Mouse (Mus musculus): ENCODE measurements at regions not wholly inside any gene's neighbourhood (a gene's known extent, or its start where the extent isn't known, plus 50 kb on each side); places are given as distances from the start of the nearest gene placed in this dataset.

DNA sequence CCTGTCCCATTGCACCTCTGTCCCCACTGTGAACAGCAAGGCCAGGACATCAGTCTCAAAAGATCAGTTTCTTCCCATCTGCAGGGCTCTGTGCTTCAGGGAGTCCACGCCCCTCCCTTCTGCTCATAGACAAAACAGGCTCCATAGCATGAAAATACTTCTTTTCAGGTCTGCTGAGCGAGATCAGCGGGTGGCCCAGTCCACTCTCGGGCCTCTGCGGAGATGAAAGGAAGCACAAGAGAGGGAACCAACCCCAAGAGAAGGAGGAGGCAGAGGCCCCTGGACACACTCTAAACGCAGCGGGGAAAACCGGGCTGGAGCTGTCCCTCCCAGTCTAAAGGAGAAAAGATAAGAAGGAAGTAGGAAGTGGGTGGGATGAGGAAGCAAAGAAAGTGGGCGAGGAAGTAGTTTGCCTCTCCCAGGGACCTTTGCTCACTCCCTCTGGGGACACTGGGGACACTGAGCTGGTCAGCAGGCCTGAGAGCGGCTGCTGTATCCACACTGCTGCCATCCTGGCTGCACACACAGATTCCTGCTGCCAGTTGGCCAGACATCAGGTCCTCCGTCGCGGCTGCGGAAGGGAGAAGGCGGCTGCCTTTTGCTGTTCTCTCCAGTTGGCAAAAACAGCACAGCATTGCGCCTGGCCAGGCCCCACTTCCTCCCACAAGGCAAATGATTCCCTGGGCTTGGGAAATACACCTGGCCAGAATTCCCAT is 143.5 kb downstream of the Rybp start:
- peak; percentile 72 for DNase-seq (ENCODE audit: inconsistent ontology term)

DNA sequence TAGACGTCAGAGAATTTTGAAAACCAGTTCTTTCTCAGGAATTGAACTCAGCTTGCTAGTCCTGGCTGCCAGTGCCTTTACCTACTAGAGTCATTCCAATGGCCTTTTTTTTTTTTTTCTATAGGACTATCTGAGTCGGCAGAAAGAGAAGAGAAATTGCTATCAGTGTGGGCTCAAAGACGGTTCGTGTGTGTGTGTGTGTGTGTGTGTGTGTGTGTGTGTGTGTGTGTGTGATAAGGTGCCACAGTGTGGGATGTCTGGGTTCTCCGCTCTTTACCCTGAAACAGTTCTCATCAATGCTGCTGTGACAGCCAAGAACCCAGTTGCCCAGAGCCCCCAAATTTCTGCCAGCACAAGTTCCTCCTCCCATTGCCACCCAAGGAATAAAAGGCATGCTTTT is 146.1 kb downstream of the Rybp start:
- no peak for DNase-seq (ENCODE audit: inconsistent ontology term)

DNA sequence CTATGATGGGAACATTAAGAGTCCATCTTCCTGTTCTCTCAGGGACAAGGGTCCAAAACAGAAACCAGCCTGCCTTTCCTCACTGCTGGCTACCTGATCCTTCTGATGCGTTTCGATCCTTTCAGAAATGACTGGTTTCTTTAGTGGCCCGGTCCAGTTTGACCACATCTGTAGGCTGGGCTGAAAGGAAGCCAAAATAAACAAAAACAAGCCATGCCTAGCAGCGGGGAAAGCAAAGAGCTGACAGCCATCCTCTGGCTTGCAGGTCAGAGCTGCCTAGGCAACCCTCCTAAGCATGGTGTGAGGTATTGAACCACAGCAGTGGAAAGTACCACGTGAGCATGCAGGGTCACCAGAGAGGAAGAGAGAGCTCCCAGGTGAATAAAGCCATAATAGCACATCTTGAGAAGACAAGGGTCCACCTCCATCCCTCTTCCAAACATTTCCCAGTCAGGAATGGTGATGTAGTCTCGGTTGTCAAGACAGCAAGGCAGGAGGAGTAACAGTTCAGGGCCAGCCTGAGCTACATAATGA is 146.6 kb downstream of the Rybp start:
- no peak for DNase-seq (ENCODE audit: inconsistent ontology term)

DNA sequence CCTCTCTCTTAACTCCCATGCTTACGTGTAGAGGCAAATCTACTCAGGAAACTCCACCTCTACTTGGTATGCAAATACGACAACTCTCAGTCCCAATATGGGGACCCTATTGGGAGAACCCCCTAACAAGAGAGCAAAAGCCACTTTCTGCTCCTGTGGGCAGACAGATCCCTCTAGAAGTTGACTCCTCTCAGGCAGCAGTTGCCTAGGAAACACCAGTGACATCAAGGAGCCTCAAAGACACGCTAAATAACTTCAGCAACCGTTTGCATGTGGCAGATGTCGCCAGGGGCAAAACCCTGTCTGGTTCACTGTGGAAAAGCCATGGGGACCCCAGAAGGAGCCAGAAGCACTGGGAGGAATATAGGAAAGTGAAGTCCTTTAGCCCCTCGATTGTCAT is 147.5 kb downstream of the Rybp start:
- DNase-seq (ENCODE audit: inconsistent ontology term) = no peak

DNA sequence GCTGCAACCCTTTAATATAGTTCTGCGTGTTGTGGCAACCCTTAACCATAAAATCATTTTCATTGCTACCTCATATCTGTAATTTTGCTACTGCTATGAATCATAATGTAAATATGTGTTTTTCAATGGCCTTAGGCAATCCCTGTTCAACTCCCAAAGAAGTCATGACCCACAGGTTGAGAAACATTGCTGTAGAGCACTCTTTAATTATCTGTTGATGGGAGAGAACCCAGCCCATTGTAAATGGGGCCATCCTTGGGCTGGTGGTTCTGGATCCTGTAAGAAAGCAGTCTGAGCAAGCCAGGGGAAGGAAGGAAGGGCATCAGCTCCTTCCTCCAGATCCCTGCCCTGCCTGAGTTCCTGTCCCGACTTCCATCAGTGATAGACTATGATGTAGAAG is 148.6 kb downstream of the Rybp start:
- DNase-seq (ENCODE audit: inconsistent ontology term) = no peak

DNA sequence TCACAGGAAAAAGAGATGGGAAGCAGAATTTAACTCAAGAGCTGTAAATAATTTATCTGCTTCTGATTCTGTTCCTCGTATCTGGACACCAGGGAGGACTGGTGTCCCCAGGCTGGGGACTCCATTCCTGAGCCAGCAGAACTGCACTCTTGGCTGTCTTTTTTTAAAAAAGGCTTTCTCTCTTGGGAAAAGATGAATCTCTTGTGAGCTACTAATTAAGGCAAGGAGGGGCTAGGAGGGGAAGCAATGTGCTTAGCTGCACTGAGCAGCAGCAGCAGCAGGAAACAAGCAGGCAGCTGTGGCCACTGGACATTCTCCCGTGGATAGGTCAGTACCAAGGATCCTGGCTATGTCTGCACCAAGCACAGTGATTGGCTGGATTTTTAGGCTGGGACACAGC is 152.1 kb downstream of the Rybp start:
- DNase-seq (ENCODE audit: inconsistent ontology term) = no peak

DNA sequence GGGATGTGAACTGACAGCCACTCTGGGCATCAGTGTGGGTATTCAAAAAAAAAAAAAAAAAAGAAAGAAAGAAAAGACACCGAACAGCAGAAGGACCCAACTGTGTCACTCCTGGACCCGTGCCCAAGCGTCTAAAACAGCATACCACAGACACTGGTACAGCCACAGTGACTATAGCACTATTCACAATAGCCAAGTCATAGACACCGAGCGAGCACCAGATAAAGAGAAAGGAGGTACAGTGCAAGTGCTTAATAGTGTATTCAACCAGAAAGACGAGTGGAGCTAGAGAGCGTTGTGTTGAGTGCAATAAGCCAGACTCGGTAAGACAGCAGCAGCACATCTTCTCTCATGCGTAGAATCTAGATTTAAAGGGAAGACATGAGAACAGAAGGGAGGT is 153.3 kb downstream of the Rybp start:
- peak; percentile 63 for DNase-seq (ENCODE audit: inconsistent ontology term)

DNA sequence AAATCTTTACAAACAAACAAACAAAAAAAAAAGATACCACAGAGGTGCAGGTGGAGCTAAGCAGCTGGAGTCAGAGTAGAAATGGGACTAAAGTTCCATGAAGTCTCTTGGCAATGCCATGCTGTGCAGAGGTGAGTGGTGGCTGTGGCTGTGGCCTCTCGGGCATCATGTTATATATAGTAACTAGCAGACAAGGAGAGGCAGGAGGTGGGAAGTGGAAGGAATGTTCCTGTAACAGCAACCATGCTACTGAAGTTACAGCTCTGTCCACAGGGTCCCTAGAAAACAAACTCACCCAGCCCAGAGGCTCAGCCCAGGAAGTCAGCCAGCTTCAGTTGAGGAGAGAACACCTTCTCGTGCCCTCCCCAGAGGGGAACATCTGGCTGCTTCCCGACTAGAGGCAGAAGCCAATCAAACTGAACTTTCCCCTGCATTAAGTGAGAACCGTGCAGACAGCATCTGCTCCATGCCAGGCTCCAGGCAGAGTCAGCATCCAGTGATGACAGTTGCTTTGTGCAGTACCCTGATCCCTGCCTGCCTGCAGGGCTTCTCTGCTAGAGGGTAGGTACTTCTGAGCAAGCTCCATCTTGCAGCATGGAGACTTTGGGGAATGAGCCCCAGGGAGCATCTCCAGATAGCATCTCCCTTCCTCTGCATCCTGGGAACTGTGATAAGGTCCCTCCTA is 154.2 kb downstream of the Rybp start:
- DNase-seq (ENCODE audit: inconsistent ontology term) = no peak

DNA sequence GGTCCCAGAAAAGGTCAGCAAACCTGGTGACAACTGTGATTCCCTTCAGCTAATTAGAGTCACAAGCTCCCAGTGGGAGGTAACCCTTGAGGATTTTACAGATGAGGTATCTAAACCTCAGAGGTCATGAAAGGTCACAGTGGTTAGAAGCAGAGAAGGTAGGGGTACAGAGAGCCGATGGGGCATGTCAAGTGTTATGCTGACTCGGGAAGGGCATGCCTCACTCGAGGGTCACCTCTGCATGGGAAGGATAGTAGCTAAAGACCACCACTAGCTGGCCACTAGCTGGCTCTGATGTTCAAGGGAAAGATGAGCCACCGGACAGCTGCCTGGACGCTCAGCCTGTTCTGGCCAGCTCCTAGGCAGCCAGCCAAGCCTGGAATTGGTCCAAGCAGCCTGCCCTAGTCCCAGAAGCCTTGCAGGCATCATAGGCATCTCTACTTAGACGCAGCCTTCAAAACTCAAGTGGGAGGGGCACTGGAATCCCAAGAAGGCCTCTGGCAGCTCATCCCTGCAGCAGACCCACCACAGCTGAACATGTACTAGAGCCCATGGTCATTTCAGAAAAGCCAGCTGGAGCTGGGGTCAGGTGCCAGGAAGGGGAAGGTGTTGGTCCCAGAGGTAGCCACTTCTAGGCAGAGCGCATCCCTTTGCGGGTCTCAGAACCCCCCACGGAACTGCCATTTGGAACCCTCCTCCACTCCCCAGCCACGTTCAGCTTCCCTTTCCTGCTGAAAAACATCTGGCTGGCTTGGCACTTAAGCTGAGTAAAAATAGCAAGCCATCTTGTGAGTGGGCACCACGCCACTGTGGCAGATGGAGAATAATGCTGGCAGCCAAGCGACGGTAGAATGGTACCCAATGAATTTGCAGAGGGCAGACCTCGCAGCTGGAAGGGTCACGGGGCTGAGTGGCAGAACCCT is 159.8 kb downstream of the Rybp start:
- peak; percentile 90 for DNase-seq (ENCODE audit: inconsistent ontology term)

DNA sequence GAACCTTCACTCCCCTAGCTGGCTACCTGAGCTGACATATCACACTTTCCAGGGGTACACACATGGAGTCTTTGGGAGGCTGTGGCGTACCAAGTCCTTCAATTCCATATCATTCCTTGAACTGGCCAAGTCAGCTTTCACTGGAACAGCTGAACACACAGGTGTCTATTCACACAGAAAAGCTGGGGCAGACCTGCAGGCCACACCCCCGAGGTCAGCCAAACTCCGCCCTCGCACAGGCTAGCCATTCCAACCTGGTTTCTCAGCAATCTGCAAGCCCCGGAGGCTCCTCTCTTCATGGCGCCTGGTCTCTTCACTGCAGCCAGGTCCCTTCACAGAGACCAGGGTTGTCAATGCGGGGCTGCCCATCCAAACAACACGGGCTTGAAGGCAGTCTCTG is 160.5 kb downstream of the Rybp start:
- DNase-seq (ENCODE audit: inconsistent ontology term) = no peak

DNA sequence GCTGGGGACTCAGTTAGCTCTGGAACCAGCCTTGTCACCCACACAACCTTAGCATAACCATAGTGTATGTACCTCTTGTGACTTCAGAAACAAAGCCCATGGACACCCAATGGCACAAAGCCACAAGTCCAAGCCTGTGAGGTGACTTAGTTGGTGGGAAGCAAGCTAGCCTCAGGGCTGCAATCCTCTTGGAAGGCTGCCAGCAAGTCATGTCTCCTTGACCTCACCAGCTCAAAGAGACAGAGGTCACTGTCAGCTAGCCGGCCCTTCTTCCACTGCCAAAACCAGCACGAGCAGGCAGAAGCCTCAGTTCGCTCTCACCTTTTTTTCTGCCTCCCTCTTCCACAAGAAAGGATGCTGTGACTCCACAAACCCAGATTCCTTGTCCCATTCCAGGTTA is 161.0 kb downstream of the Rybp start:
- DNase-seq (ENCODE audit: inconsistent ontology term) = no peak

DNA sequence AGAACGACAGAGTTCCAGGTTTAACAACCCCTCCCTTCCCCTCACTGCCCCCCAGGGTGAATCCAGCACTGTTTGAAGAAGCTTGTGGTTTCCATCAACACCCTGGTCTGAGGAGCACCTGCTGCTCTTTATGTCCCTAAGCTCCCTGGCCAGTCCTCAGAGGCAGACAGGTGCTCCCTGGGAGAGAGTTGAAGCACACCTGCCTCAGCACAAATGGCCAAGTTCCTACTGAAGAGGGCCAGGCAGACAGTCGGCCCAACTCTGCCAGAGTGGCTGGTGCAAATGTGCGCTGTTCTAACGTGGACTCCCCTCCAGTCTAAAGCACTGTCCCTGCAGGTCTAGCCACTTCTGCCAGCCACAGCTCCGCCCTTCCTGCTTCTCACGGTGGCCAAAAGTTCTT is 166.0 kb downstream of the Rybp start:
- no peak for DNase-seq (ENCODE audit: inconsistent ontology term)

DNA sequence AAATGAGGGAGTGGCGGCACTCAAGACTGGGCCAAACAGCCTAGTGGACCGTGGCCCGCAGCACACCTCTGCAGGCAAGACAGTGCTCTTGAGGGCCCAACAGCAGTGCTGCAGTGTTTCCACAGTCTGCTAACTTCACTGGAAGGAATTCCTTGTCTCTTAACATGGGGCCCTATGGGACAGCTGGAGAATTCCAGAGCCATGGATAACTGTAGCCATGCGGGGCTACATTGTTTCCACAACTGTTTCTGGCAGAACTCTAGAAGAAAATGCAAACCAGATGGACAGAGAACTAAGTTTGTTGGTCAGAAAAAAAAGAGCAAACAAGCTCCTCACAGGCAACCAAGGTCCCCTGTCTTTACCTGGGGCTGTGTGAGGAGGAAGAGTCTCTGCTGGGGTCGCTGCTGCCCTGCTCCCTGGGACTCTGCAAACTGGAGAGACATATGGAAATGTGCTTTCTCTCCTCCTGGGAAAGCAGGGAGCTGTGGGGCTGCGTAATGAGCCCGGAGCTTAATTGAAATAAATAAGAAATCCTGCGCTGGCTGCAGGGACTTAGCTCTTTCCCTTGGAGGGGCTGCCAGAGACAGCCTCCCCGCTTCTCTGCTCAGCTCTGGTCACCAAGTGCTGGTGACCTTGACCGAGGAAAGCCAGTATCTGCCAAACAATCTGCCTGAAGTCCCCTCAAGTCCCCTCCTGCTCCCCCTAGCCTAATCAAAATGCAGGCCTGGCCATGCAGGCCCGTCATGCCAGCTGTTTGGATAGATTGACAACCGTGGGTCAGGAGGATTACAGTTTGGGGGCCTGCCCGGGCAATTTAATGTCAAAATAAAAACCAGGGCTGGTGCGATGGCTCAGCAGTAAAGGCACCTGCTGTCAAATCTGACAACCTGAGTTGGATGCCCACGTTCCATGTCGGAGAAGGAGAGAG is 167.0 kb downstream of the Rybp start:
- no peak for DNase-seq (ENCODE audit: inconsistent ontology term)

DNA sequence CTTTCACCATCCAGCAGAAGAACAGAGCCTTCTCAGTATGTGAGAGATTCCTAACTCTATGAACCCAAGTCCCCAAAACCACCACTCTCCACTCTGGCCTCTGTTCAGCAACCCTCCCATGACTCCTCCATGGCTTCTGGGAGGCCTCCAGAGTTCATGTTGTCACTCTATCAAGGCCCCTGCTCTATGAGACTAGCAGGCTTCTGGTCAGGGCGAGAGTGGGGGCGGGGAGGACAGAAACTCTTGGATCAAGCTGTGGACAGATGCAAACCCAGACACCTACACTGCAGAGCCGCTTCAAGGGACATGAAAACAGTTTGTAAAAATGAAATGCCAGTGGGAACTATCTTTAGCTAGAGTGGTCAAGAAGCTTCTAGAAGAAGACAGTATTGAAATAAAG is 170.2 kb downstream of the Rybp start:
- DNase-seq (ENCODE audit: inconsistent ontology term) = no peak

DNA sequence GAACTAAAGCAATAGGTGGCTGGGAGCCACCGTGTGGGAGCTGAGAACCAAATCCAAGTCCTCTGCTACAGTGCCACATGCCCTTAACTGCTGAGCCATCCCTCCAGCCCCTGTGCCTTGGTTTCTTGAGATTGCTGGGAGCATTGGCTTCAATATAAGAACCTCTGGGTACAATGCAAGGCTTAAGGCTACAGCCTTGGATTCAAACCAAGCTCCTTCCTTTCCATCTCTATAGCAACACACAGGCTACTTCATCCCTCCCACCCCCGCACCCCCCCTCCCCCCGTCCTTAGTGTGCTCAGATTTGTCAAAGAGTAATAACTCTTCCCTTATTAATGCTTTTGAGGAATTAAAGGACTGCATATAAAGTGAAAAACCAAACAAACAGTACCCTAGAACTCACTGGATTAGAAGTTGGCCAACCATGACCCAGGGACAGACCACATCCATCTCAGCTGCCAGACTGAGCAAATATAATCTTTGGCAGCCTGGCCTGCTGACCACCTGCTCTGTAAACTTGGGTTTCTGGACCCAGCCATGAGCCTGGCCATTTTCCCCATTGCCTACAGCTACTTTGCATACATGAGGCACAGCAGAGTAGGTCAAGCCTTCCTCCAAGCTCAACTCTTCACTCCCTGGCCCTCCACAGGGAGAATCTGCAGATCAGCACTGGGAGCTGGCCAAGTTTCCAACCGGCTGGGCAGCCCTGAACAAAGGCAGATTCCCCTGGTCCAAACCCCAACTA is 173.7 kb downstream of the Rybp start:
- DNase-seq (ENCODE audit: inconsistent ontology term) = peak; percentile 90

DNA sequence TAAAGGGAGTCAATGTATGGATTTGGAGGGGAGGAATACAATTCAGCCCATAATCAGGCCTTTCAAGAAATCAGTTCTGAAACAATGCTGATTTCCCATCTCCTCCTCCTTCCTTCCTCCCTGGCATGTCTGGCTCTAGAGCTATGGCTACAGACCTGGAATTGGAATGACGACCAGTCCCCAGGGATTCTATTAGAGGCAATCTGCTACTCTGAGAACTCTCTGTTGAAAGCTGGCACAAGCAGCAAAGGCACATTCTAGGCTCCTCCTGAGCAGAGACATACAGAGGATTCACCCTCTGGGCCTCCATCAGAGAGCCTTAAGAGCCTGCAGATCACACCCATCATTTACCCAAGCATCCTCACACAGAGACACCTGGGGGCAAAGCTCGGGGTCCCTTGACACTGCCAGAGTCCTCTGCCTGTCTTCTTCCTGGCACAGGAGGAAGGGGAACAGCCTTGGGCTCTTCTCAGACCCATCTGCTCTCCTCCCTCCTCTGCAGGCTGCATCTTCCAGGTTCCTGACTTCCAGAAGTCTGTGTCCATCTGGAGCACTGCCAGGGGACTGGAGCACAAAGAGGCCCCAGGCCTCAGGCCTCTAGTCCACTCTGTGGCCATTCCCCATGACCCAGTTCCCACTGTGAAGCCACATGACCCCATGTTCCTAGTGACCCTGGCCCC is 176.2 kb downstream of the Rybp start:
- DNase-seq (ENCODE audit: inconsistent ontology term) = no peak

DNA sequence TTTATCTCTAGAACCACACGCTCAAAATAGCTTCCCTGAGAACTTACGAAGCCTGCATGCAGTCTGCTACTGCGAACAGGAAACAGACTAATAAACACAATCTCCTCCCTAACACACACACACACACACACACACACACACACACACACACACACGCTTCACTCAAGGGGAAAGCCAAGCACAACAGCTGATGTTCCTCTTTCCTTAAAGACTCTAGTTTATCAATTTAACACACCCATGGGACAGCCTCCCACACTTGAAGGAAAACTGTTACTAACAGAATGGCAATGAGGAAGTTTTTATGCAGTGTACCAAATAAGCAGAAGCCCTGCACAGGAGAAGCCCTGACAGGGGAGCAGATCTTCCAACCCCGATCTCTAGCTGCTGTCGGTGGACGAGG is 177.3 kb downstream of the Rybp start:
- no peak for DNase-seq (ENCODE audit: inconsistent ontology term)

DNA sequence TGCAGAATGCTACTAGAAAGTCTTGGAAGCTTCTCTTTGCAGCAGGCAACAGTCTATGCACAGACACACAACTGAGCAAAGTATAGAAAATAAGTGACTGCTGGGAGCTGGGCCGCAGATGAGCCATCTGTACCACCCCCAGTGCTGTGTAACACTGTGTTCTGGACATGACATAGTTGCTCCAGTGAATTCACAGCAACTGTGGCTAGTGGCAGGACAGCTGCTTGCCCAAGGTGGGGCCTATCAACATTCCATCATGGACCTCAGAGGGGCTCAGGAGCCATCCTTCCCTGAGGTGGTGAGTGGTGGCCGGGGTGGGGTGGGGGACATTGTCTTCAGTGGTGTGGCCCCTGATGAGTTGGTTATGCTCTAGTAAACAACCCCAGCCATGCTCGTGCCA is 177.9 kb downstream of the Rybp start:
- no peak for DNase-seq (ENCODE audit: inconsistent ontology term)

DNA sequence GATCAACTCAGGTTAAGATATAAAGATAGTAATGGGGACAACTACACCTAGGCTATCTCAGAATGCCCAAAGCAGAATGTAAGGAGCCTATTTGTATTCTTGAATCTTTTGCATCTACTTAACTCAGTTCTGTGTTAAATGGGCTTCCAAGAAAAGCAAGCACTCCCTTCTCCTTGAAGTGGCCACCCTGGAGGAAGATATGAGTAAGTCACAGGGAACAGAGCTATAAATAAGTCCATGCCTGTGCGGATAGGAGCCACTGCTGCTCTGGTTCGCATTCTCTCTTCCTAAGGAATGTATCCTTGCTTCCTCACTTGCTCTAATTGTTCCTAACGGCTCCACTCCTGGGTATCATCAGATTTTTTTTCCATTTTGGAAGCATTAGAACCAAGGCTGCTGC is 179.8 kb downstream of the Rybp start:
- DNase-seq (ENCODE audit: inconsistent ontology term) = no peak

DNA sequence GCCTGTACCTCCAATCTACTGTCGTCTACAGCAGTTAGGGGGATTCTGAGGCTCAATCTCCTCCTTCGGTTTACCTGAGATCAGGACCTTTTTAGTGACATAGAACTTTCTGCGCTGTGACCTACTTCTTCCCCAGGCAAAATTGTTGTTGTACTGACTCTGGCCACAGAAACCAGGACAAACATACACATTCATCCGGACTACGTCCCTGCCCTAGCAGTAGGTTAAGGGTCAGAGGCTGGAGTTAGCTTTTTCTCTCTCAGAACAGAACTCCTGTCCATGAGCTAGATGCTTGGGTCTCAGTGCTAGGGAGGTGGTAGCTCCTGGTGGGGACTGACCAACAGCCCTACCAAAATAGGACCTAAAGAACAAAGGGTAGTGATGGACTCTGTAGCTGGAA is 180.2 kb downstream of the Rybp start:
- DNase-seq (ENCODE audit: inconsistent ontology term) = no peak
